Mouse (Mus musculus) intestine, postnatal 0 days (tissue): Measurements from ENCODE around the gene Elk4. TPM values are rescaled to one million over a fixed set of nuclear protein-coding genes. Genes with fewer than 3 reads are reported as not detected.

Source experiments
- ATAC-seq: fragments of 200-750 bp; cut with Nextera tagmentation; 2 replicates; pipeline ENCODE4 v1.8.0; 2017; ENCODE audit warnings: mild to moderate bottlenecking, moderate TSS enrichment, moderate library complexity
- H3K27ac ChIP-seq: fragments of 300-500 bp; sonication (generic); 2 replicates; pipeline ENCODE4 v1.5.1; 2014; ENCODE audit warnings: mild to moderate bottlenecking, low read depth, low read length, moderate library complexity
- H3K27me3 ChIP-seq: fragments of 300-500 bp; sonication (generic); replicated peaks from 2 replicates; pipeline ENCODE4 v1.6.1; 2014; ENCODE audit warnings: low read length, mixed read lengths; ENCODE audit not compliant: control insufficient read depth, insufficient read depth
- H3K36me3 ChIP-seq: fragments of 300-500 bp; sonication (generic); 2 replicates; pipeline ENCODE4 v1.6.1; 2014; ENCODE audit warnings: mild to moderate bottlenecking, moderate library complexity; ENCODE audit not compliant: control insufficient read depth, insufficient read depth
- H3K4me1 ChIP-seq: fragments of 300-500 bp; sonication (generic); replicated peaks from 2 replicates; pipeline ENCODE4 v1.6.1; 2014; ENCODE audit warnings: antibody characterized with exemption, low read length, mixed read lengths; ENCODE audit not compliant: control insufficient read depth, insufficient read depth
- H3K4me2 ChIP-seq: fragments of 300-500 bp; sonication (generic); replicated peaks from 2 replicates; pipeline ENCODE4 v1.6.1; 2014; ENCODE audit warnings: low read depth, mild to moderate bottlenecking, moderate library complexity
- H3K4me3 ChIP-seq: fragments of 300-500 bp; sonication (generic); 2 replicates; pipeline ENCODE4 v1.5.1; 2014; ENCODE audit warnings: low read depth, low read length
- H3K9ac ChIP-seq: fragments of 300-500 bp; sonication (generic); 2 replicates; pipeline ENCODE4 v1.6.1; 2014; ENCODE audit warnings: mild to moderate bottlenecking, low read depth, low read length
- H3K9me3 ChIP-seq: fragments of 300-500 bp; sonication (generic); 2 replicates; pipeline ENCODE4 v1.6.1; 2016; ENCODE audit warnings: mixed run types; ENCODE audit not compliant: control insufficient read depth
- CTCF ChIP-seq: sonication (generic); IDR thresholded peaks from 2 replicates; pipeline ENCODE4 v1.5.1; 2016; ENCODE audit warnings: low read depth, mild to moderate bottlenecking, control low read depth, antibody characterized with exemption, moderate library complexity
- WGBS: fragments of 180-500 bp; shearing (Covaris S2); extraction: QIAGEN DNeasy Blood & Tissue Kit; methylation state at CpG from one replicate; pipeline ENCODE4 v1.1.7; 2014; 5-methylcytosine and 5-hydroxymethylcytosine counted together
- polyA plus RNA-seq: library from polyadenylated mRNA; unstranded; fragments of >200 nt; fragmentation: Nextera tagmentation; extraction: Ambion mirVana; gene quantifications from 2 replicates; pipeline ENCODE4 v1.2.1, GENCODE M21; 2015

Gene Elk4
- polyA plus RNA-seq, 1 experiment from 2014 or later, result 16.4 TPM

GRCm38 (mm10) chr1:132054387-132054786 lies 47.0 kb downstream of the Elk4 start:
- Histone ChIP-seq H3K36me3 (no peaks in the 10 kb centered on the region; the same call in 1 of the 2 replicates), H3K9me3 (no peaks in the 10 kb centered on the region), H3K4me3 (no peak overlapping the region), H3K4me2 (no peak overlapping the region), H3K27me3 (no peaks in the 10 kb centered on the region), H3K4me1 (peaks cover 5% of the 10 kb centered on the region), H3K9ac (no peak overlapping the region), H3K27ac (no peak overlapping the region)
- no peak for TF ChIP-seq CTCF
- WGBS, result 53% methylated on average over 3 of the region's 3 CpGs
- ATAC-seq, result no peak

- Histone ChIP-seq H3K27ac (peak overlapping the region; percentile 57; the same call in 1 of the 2 replicates), H3K4me3 (no peak overlapping the region), H3K9me3 (no peaks in the 10 kb centered on the region), H3K36me3 (no peaks in the 10 kb centered on the region; the same call in 1 of the 2 replicates), H3K4me1 (peaks cover 5% of the 10 kb centered on the region), H3K9ac (no peak overlapping the region), H3K4me2 (no peak overlapping the region), H3K27me3 (no peaks in the 10 kb centered on the region)
- TF ChIP-seq CTCF, result no peak
- ATAC-seq, result peak; percentile 76
- WGBS, result 71% methylated on average over 7 of the region's 7 CpGs
Measured at GRCm38 (mm10) chr1:132055054-132055664, 47.8 kb downstream of the Elk4 start.

- no peak for TF ChIP-seq CTCF
- peak overlapping the region; percentile 50 for H3K27ac ChIP-seq
Measured at GRCm38 (mm10) chr1:132058558-132058957, 51.2 kb downstream of the Elk4 start.

GRCm38 (mm10) chr1:132060036-132060769 lies 52.8 kb downstream of the Elk4 start:
- no peak overlapping the region for H3K9ac ChIP-seq
- no peak for ATAC-seq
- WGBS, result 61% methylated on average over 7 of the region's 7 CpGs

More at GRCm38 (mm10) chr1:132058558-132058957, 51.2 kb downstream of the Elk4 start:
- Histone ChIP-seq H3K9me3 (no peaks in the 10 kb centered on the region), H3K4me1 (peaks cover 7% of the 10 kb centered on the region), H3K4me3 (no peak overlapping the region), H3K27me3 (no peaks in the 10 kb centered on the region), H3K4me2 (no peak overlapping the region), H3K36me3 (no peaks in the 10 kb centered on the region; the same call in 1 of the 2 replicates), H3K9ac (no peak overlapping the region)
- WGBS, result 62% methylated on average over 5 of the region's 5 CpGs
- ATAC-seq, result 0 out of 2 replicates have a peak, but pooled peaks have one; percentile 17

GRCm38 (mm10) chr1:132061750-132062541 lies 54.5 kb downstream of the Elk4 start:
- H3K36me3 ChIP-seq, result no peaks in the 10 kb centered on the region
- peaks cover 4% of the 10 kb centered on the region for H3K27me3 ChIP-seq
- TF ChIP-seq CTCF, result no peak
- peaks cover 7% of the 10 kb centered on the region for H3K4me1 ChIP-seq
- H3K9ac ChIP-seq, result no peak overlapping the region
- H3K4me2 ChIP-seq, result peak overlapping the region; percentile 27; the same call in 1 of the 2 replicates
- no peak overlapping the region for H3K4me3 ChIP-seq
- H3K27ac ChIP-seq, result peak overlapping the region; percentile 81
- 27% methylated on average over 6 of the region's 6 CpGs for WGBS
- H3K9me3 ChIP-seq, result no peaks in the 10 kb centered on the region
- ATAC-seq, result peak; percentile 75

More at GRCm38 (mm10) chr1:132060036-132060769, 52.8 kb downstream of the Elk4 start:
- Histone ChIP-seq H3K4me3 (no peak overlapping the region), H3K9me3 (no peaks in the 10 kb centered on the region), H3K27ac (no peak overlapping the region), H3K4me2 (no peak overlapping the region), H3K4me1 (peaks cover 7% of the 10 kb centered on the region), H3K27me3 (no peaks in the 10 kb centered on the region), H3K36me3 (no peaks in the 10 kb centered on the region)
- TF ChIP-seq CTCF, result no peak

GRCm38 (mm10) chr1:132063096-132063495 lies 55.7 kb downstream of the Elk4 start:
- no peak for ATAC-seq
- Histone ChIP-seq H3K4me2 (no peak overlapping the region), H3K9ac (no peak overlapping the region), H3K27ac (no peak overlapping the region), H3K36me3 (no peaks in the 10 kb centered on the region), H3K27me3 (peaks cover 12% of the 10 kb centered on the region), H3K9me3 (no peaks in the 10 kb centered on the region), H3K4me1 (peaks cover 7% of the 10 kb centered on the region), H3K4me3 (no peak overlapping the region)
- WGBS, result 90% methylated on average over 4 of the region's 4 CpGs
- TF ChIP-seq CTCF, result no peak
